ENCODE assay signal across 9 mouse cellular contexts in the genomic region with DNA sequence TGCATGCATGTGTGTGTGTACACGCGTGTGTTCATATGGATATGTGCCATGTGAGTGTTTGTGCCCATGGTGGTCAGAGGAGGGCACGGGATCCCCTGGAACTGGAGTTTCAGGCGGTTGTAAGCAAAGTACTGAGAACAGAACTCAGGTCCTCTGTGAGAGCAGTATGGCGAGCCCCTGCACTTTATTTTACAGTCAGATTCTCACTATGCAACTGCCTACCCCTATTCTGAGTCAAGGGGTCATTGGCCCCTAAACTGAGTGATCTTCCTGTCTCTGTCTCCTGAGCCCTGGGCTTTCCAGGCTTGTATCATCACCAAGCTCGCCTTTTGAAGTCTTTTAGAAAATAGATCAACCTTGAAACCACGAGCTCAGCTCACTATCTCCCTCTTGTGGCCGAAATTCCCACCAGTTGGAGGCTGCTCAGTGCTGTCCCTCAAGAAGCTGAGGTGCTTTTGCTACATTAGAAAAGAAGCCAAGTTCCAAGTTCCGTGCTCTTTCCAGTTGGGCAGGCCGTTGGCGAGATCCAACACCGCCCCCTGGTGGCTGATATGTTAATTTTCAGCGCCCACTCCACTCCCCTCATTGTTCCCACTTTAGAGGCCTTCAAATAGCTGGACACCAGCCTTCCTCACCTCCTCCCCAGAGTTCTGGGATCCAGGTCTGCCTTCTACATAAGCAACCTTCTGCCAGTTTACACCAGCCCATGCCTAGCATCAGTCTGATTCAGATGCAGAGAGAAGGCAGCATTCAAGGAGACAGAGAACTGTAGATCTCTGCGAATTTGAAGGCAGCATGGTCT. TPM values are rescaled to one million over a fixed set of nuclear protein-coding genes. Genes with fewer than 3 reads are reported as not detected.
DNase-seq lines count a peak whose midpoint lies in the region; ATAC-seq lines count a peak whose summit lies in the region.
"Had no signal": no experiment of that assay in that cellular context is flagged by ENCODE, and none has a peak within 500 bp of the region (broad histone marks: within the 10 kb centered on the region; RNA-seq: fewer than 3 reads in every experiment).

No protein-coding gene starts in this region.

- no peaks in the 10 kb centered on the region for H3K4me1 ChIP-seq in embryonic facial prominence, embryonic 12.5 days
- no peaks in the 10 kb centered on the region for H3K4me1 ChIP-seq in kidney, embryonic 16.5 days (ENCODE audit: insufficient read depth, low read length)

- peak; percentile 79 for DNase-seq in B cell, adult 2 months
- DNase-seq in adrenal gland, postnatal 14 days: peak; percentile 88
- DNase-seq in heart, adult 9 months (ENCODE audit: low spot score in 2 of 2): peak; percentile 56 to 76
- DNase-seq in liver: peak; percentile 76
- DNase-seq in naive thymus-derived CD4-positive, alpha-beta T cell, adult 2 months (ENCODE audit: low read depth): peak; percentile 92
- peak; percentile 91 for DNase-seq in splenic B cell, adult 2 months (ENCODE audit: low read depth, low spot score)

- no peak overlapping the region for H3K4me2 ChIP-seq in embryonic facial prominence, embryonic 12.5 days (replicated peaks)
- H3K4me2 ChIP-seq in kidney, embryonic 16.5 days (replicated peaks; ENCODE audit: low read depth, low read length): no peak overlapping the region

- H3K27me3 ChIP-seq in embryonic facial prominence, embryonic 12.5 days: no peaks in the 10 kb centered on the region
- no peaks in the 10 kb centered on the region for H3K27me3 ChIP-seq in kidney, embryonic 16.5 days (ENCODE audit: insufficient read depth, low read length)
- no peaks in the 10 kb centered on the region for H3K27me3 ChIP-seq in splenic B cell, adult 2 months (ENCODE audit: control insufficient read depth, insufficient read depth, low read length, poor library complexity, severe bottlenecking)

- H3K9me3 ChIP-seq in embryonic facial prominence, embryonic 12.5 days: no peaks in the 10 kb centered on the region
- H3K9me3 ChIP-seq in kidney, embryonic 16.5 days (ENCODE audit: low read length): no peaks in the 10 kb centered on the region

- 46% methylated on average over 14 of the region's 14 CpGs for WGBS in embryonic facial prominence, embryonic 12.5 days
- 49% methylated on average over 14 of the region's 14 CpGs for WGBS in kidney, embryonic 16.5 days

- H3K9ac ChIP-seq in embryonic facial prominence, embryonic 12.5 days: no peak overlapping the region
- H3K9ac ChIP-seq in kidney, embryonic 16.5 days (replicated peaks; ENCODE audit: low read length): no peak overlapping the region

- 0 out of 2 replicates have a peak, but pooled peaks have one; percentile 47 for ATAC-seq in embryonic facial prominence, embryonic 12.5 days (ENCODE audit: insufficient number of reproducible peaks, insufficient read depth, low FRiP score, low TSS enrichment)
- peak; percentile 90 for ATAC-seq in kidney, embryonic 16.5 days (ENCODE audit: low FRiP score, low TSS enrichment)

- H3K27ac ChIP-seq in embryonic facial prominence, embryonic 12.5 days: no peak overlapping the region
- 0 out of 2 replicates have a peak overlapping the region, but pooled peaks have one; percentile 9 for H3K27ac ChIP-seq in kidney, embryonic 16.5 days (ENCODE audit: low read length)

- no peak overlapping the region for H3K4me3 ChIP-seq in embryonic facial prominence, embryonic 12.5 days
- H3K4me3 ChIP-seq in kidney, embryonic 16.5 days (ENCODE audit: low read length): no peak overlapping the region
- H3K4me3 ChIP-seq: erythroblast, embryonic 14.5 days had no signal

- no peaks in the 10 kb centered on the region for H3K36me3 ChIP-seq in embryonic facial prominence, embryonic 12.5 days
- H3K36me3 ChIP-seq in kidney, embryonic 16.5 days (ENCODE audit: insufficient read depth, low read length): no peaks in the 10 kb centered on the region
- H3K36me3 ChIP-seq in splenic B cell, adult 2 months (ENCODE audit: control insufficient read depth, insufficient read depth, low read length, poor library complexity, severe bottlenecking): no peaks in the 10 kb centered on the region

RNA-seq across cellular contexts. Expression of a gene that starts 16.4 kb away (rescaled TPM):
- total RNA-seq in adrenal gland, postnatal 14 days (2021): not detected in 2 replicates
- polyA plus RNA-seq in embryonic facial prominence, embryonic 12.5 days (2016; fragmentation: Nextera tagmentation; extraction: Ambion mirVana): not detected in 2 replicates
- polyA plus RNA-seq in kidney, embryonic 16.5 days (2015; fragmentation: Nextera tagmentation; extraction: Ambion mirVana): not detected in 2 replicates
- polyA plus RNA-seq: erythroblast, embryonic 14.5 days had no signal

RNA-seq across cellular contexts. Expression of a gene that starts 29.9 kb away (rescaled TPM):
- total RNA-seq in adrenal gland, postnatal 14 days (2021): 15.8 and 17.7 TPM in 2 replicates
- polyA plus RNA-seq in embryonic facial prominence, embryonic 12.5 days (2016; fragmentation: Nextera tagmentation; extraction: Ambion mirVana): 25.3 and 30.9 TPM in 2 replicates
- 24.9 TPM in 2 replicates for polyA plus RNA-seq in kidney, embryonic 16.5 days (2015; fragmentation: Nextera tagmentation; extraction: Ambion mirVana)

RNA-seq across cellular contexts. Expression of a gene that starts 32.8 kb away (rescaled TPM):
- total RNA-seq in adrenal gland, postnatal 14 days (2021): 19.6 and 32.7 TPM in 2 replicates
- 7.9 and 10.2 TPM in 2 replicates for polyA plus RNA-seq in embryonic facial prominence, embryonic 12.5 days (2016; fragmentation: Nextera tagmentation; extraction: Ambion mirVana)
- polyA plus RNA-seq in kidney, embryonic 16.5 days (2015; fragmentation: Nextera tagmentation; extraction: Ambion mirVana): 16.9 and 17.4 TPM in 2 replicates

RNA-seq across cellular contexts. Expression of a gene that starts 36.0 kb away (rescaled TPM):
- total RNA-seq in adrenal gland, postnatal 14 days (2021): 0.37 and 0.41 TPM in 2 replicates
- not detected in 2 replicates for polyA plus RNA-seq in embryonic facial prominence, embryonic 12.5 days (2016; fragmentation: Nextera tagmentation; extraction: Ambion mirVana)
- polyA plus RNA-seq in kidney, embryonic 16.5 days (2015; fragmentation: Nextera tagmentation; extraction: Ambion mirVana): 0.27 and 0.30 TPM in 2 replicates
- polyA plus RNA-seq: erythroblast, embryonic 14.5 days had no signal
